Mouse (Mus musculus): ENCODE results near the gene Sox4. TPM values are rescaled to one million over a fixed set of nuclear protein-coding genes. Genes with fewer than 3 reads are reported as not detected.

Sox4 gene
- polyA plus RNA-seq, 1 experiment from 2014 or later, result 72.0 TPM

GRCm38 (mm10) chr13:28941983-28942630 is 11.4 kb downstream of the Sox4 start:
- Histone ChIP-seq H3K9me3 (replicated peaks) (no peaks in the 10 kb centered on the region; the same call in 1 of the 2 replicates), H3K27ac (no peak overlapping the region), H3K4me1 (peaks cover 20% of the 10 kb centered on the region), H3K4me3 (no peak overlapping the region), H3K36me3 (peaks cover 8% of the 10 kb centered on the region), H3K27me3 (ENCODE audit: low read depth, poor library complexity, severe bottlenecking) (no peaks in the 10 kb centered on the region)
- WGBS, result 7% methylated on average over 4 of the region's 4 CpGs
- DNase-seq (ENCODE audit: low spot score), result no peak

- no peak overlapping the region for H3K27ac ChIP-seq
- no peak overlapping the region for H3K4me3 ChIP-seq
- DNase-seq (ENCODE audit: low spot score), result no peak
- H3K4me1 ChIP-seq, result peaks cover 21% of the 10 kb centered on the region
- 95% methylated on average over 8 of the region's 8 CpGs for WGBS
- H3K27me3 ChIP-seq (ENCODE audit: low read depth, poor library complexity, severe bottlenecking), result no peaks in the 10 kb centered on the region
- no peaks in the 10 kb centered on the region for H3K9me3 ChIP-seq (replicated peaks)
- no peaks in the 10 kb centered on the region for H3K36me3 ChIP-seq
Measured at GRCm38 (mm10) chr13:28933375-28933774, 20.1 kb downstream of the Sox4 start.

- Histone ChIP-seq H3K27ac (no peak overlapping the region), H3K9me3 (replicated peaks) (no peaks in the 10 kb centered on the region), H3K4me3 (no peak overlapping the region), H3K4me1 (peaks cover 21% of the 10 kb centered on the region), H3K27me3 (ENCODE audit: low read depth, poor library complexity, severe bottlenecking) (no peaks in the 10 kb centered on the region), H3K36me3 (no peaks in the 10 kb centered on the region)
- DNase-seq (ENCODE audit: low spot score), result no peak
- 52% methylated on average over 3 of the region's 3 CpGs for WGBS
Measured at GRCm38 (mm10) chr13:28931776-28932175, 21.7 kb downstream of the Sox4 start.

GRCm38 (mm10) chr13:28931266-28931665 is 22.2 kb downstream of the Sox4 start:
- peaks cover 21% of the 10 kb centered on the region for H3K4me1 ChIP-seq
- H3K27ac ChIP-seq, result no peak overlapping the region
- H3K4me3 ChIP-seq, result no peak overlapping the region
- H3K27me3 ChIP-seq (ENCODE audit: low read depth, poor library complexity, severe bottlenecking), result no peaks in the 10 kb centered on the region
- no peaks in the 10 kb centered on the region for H3K36me3 ChIP-seq
- 90% methylated on average over 3 of the region's 3 CpGs for whole genome bisulfite sequencing
- DNase-seq (ENCODE audit: low spot score), result no peak
- no peaks in the 10 kb centered on the region for H3K9me3 ChIP-seq (replicated peaks)

- Histone ChIP-seq H3K4me1 (peaks cover 21% of the 10 kb centered on the region), H3K36me3 (no peaks in the 10 kb centered on the region), H3K4me3 (no peak overlapping the region), H3K27me3 (ENCODE audit: low read depth, poor library complexity, severe bottlenecking) (no peaks in the 10 kb centered on the region), H3K27ac (0 out of 2 replicates have a peak overlapping the region, but pooled peaks have one; percentile 14), H3K9me3 (replicated peaks) (no peaks in the 10 kb centered on the region)
- WGBS, result 63% methylated on average over 4 of the region's 4 CpGs
- DNase-seq (ENCODE audit: low spot score), result no peak
Measured at GRCm38 (mm10) chr13:28930364-28930763, 23.1 kb downstream of the Sox4 start.

- Histone ChIP-seq H3K27ac (0 out of 2 replicates have a peak overlapping the region, but pooled peaks have one; percentile 14), H3K9me3 (replicated peaks) (no peaks in the 10 kb centered on the region), H3K4me1 (peaks cover 21% of the 10 kb centered on the region), H3K36me3 (no peaks in the 10 kb centered on the region), H3K4me3 (no peak overlapping the region), H3K27me3 (ENCODE audit: low read depth, poor library complexity, severe bottlenecking) (no peaks in the 10 kb centered on the region)
- 41% methylated on average over 3 of the region's 3 CpGs for WGBS
- DNase-seq (ENCODE audit: low spot score), result no peak
Measured at GRCm38 (mm10) chr13:28929936-28930335, 23.6 kb downstream of the Sox4 start.

- WGBS, result 92% methylated on average over 3 of the region's 3 CpGs
- Histone ChIP-seq H3K36me3 (no peaks in the 10 kb centered on the region), H3K4me3 (no peak overlapping the region), H3K4me1 (no peaks in the 10 kb centered on the region), H3K27me3 (ENCODE audit: low read depth, poor library complexity, severe bottlenecking) (no peaks in the 10 kb centered on the region), H3K9me3 (replicated peaks) (no peaks in the 10 kb centered on the region), H3K27ac (no peak overlapping the region)
- DNase-seq (ENCODE audit: low spot score), result no peak
Measured at GRCm38 (mm10) chr13:28923136-28923535, 30.4 kb downstream of the Sox4 start.

- Histone ChIP-seq H3K36me3 (no peaks in the 10 kb centered on the region), H3K4me1 (no peaks in the 10 kb centered on the region), H3K27me3 (ENCODE audit: low read depth, poor library complexity, severe bottlenecking) (no peaks in the 10 kb centered on the region), H3K27ac (no peak overlapping the region), H3K4me3 (no peak overlapping the region), H3K9me3 (replicated peaks) (no peaks in the 10 kb centered on the region)
- WGBS, result 83% methylated on average over 10 of the region's 10 CpGs
- no peak for DNase-seq (ENCODE audit: low spot score)
Measured at GRCm38 (mm10) chr13:28917379-28918250, 35.9 kb downstream of the Sox4 start.

- 63% methylated on average over 6 of the region's 6 CpGs for WGBS
- DNase-seq (ENCODE audit: low spot score), result no peak
- H3K9me3 ChIP-seq (replicated peaks), result no peaks in the 10 kb centered on the region
- H3K36me3 ChIP-seq, result no peaks in the 10 kb centered on the region
- H3K27me3 ChIP-seq (ENCODE audit: low read depth, poor library complexity, severe bottlenecking), result no peaks in the 10 kb centered on the region
- no peak overlapping the region for H3K27ac ChIP-seq
- H3K4me3 ChIP-seq, result no peak overlapping the region
- no peaks in the 10 kb centered on the region for H3K4me1 ChIP-seq
Measured at GRCm38 (mm10) chr13:28913656-28914055, 39.9 kb downstream of the Sox4 start.

GRCm38 (mm10) chr13:28906981-28907380 is 46.5 kb downstream of the Sox4 start:
- Histone ChIP-seq H3K27me3 (ENCODE audit: low read depth, poor library complexity, severe bottlenecking) (no peaks in the 10 kb centered on the region), H3K4me3 (no peak overlapping the region), H3K4me1 (no peaks in the 10 kb centered on the region), H3K36me3 (no peaks in the 10 kb centered on the region), H3K27ac (no peak overlapping the region), H3K9me3 (replicated peaks) (no peaks in the 10 kb centered on the region)
- 78% methylated on average over 10 of the region's 10 CpGs for WGBS
- no peak for DNase-seq (ENCODE audit: low spot score)

Measured in limb, embryonic 10.5 days (tissue).